Mouse (Mus musculus) gastrocnemius, postnatal 4 days (tissue): ENCODE results near the gene Btbd18. TPM values are rescaled to one million over a fixed set of nuclear protein-coding genes. Genes with fewer than 3 reads are reported as not detected.
"Not testable (repeated sequence)": the region's sequence is repeated elsewhere in the genome, so short reads cannot be mapped to it uniquely, and the experiment has no call there.

Experiments used
- DNase-seq, 2 experiments: peaks; one replicate each; pipeline ENCODE4 v3.0.0; 2021 to 2022; ENCODE audit warnings: low spot score in 2 of 2, mixed read lengths in 2 of 2
- total RNA-seq, 2 experiments: library from RNA; stranded (reverse); gene quantifications; 2 replicates each; pipeline ENCODE4 v1.2.3; 2021

The Btbd18 gene
- total RNA-seq, 2 experiments from 2014 or later = 0.08 TPM; not detected in 1

DNA sequence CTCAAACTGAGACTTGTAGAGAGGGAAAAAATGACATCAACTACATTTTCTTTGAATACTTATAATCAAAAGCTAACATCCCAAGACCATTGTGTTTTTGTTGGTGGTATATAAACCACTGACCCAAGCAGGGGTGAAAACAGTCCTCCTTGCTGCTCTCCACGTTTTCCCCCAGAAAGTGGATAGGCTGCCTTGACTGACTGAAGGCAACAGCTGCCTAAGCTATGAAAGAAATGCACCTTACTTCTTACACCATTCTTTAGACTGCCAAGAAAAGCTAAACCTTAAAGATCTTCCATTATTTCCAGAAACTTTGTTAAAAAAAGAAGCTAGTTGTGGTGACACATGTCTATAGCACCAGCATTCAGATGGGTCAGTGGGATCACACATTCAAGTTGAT, 12.7 kb upstream of the Btbd18 start:
- no peak for DNase-seq

DNA sequence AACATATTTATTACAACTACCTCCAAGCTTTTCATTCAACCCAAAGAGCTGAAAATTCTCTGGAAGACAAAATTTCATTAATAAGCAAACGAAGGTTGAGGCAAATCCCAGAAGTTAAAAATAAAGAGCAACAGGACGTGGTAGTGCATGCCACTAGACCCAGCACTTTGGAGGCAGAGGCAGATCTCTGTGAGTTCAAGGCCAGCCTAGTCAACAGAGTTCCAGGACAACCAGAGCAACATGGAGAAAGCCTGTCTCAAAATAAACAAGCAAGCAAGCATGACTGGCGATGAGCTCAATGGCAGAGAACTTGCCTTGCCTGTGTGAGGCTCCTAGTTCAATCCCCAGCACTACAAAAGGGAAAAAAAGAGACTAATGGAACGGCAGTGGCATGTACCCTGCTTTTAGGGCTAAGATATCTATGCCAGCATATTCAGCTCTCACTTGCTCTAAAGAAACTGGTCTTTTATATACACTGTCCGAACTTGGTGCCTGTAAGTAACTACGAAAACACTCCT, 11.8 kb upstream of the Btbd18 start:
- no peak for DNase-seq

DNA sequence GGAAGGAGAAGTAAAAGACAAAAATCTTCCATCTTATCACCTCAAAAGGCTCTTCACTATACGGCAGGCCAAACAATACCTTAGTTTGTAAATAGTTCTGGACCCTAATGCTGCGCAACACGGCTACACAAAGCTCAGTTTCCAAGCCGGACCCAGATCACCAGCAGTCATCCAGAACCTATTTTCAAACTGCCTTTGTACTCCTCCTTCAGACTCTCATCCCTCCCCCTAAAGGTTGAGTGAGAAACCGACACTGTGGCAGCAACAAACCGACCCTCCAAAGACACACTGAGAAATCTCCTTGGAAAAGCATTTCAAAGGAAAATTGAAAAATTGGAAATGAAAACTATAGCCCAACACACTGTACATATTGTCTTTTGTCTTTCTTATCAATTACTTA, 10.5 kb upstream of the Btbd18 start:
- DNase-seq = no peak

DNA sequence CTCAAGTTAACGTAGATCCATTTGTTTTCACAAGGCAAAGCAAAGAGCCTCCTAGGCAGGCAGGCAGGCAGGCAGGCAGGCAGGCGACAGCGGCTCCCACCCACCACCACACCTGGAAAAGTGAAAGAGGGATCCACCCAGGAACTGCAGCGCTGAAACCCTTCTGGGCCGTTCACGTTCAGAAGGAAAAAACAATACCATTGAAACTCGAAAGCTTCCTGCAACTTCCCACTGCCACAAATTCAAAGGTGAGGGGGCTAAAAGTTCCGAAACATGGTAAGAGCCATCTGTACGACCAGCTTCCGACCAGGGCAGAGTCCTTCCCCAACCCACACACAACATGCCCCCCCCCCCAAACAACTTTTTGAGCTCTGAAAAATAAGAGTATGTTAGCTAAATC, 9.2 kb upstream of the Btbd18 start:
- no peak for DNase-seq

DNA sequence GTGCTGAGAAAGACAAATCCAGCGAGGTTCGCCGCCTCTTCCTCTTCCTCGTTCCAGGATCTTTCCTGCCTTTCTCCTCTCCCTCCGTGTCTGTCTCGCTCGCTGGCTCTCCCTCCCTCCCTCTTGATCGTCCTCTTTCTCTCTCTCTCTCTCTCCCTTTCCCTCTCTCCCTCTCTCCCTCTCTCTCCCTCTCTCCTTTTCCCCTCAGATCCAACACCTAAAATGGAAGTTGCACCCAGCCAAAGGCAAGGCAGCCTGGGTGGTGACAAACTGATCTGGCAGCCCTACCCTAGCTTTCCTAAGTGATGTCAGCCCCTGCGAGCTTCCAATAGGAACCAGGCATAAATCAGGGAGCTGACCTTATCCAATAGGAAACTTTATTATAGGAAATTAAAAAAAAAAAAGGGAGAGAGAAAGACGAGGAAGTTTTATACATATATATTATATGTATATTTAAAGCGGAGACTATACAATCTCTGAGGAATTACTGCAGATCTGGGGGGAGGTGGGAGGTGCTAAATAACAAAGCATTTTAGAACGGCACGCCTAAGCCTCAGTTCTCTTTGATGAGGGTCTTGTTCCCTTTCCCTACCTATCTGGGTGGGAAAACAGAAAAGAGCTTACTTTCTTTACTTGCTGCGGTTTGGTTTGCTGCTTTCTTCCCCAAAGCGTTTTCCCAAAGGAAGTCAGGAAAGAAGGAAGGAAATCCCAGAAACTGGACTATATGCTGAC, 8.2 kb upstream of the Btbd18 start, which contains the start of gene Ctnnd1:
Gene Ctnnd1 (minus strand): TSS at position 302 of the 732 bp plus-strand sequence.
- peak; percentile 65 to 78 for DNase-seq

DNA sequence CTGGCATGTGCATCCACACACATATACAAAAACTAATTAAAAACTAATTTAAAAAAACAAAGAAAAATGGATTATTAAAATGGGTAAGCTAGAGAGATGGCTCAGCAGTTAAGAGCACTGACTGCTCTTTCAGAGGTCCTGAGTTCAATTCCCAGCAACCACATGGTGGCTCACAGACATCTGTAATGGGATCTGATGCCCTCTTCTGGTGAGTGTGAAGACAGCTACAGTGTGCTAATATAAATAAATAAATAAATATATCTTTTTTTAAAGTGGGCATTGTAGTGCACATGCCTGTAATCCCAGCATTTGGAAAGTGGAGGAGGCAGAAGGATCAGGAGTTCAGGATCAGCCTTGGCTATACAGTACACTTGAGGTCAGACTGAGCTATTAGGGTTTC, 5.5 kb upstream of the Btbd18 start:
- DNase-seq = no peak

DNA sequence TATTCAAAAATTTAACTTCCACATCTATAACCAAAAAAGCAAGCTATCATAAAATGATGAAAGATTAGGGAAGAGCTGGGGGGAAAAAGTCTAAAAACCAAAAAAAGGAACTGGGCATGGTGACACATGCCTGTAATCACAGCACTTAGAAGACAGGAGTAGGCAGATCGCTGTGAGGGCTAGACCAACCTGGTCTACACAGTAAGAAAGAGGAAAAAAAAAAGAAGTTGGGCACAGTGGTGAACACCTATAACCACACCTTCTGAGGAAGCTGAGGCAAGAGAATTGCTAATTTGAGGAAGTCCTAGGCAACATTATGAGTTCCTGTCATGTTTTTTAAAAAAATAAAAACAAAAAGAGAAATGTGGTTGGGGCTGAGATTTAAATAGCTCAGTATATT, 3.0 kb upstream of the Btbd18 start:
- no peak for DNase-seq

DNA sequence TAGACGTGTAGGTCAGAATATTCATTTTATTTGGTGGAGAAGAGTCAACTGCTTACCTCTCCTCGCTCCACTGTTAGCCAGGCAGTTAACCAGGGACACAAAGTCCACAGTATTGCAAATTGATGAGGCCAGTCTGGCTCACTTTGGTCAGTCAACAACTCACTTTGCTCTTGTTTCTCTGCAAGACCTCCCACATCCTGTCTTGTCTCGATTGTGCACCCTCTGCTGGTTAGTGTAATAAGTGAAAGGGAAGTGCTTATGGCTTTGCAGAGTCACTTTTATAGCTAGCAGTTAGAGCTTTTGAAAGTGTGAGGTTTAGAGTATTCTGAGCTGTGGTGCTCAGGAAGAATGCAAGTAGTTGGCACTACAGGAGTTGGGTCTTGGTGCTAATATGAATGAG, 1.4 kb downstream of the Btbd18 start:
- DNase-seq = no peak

DNA sequence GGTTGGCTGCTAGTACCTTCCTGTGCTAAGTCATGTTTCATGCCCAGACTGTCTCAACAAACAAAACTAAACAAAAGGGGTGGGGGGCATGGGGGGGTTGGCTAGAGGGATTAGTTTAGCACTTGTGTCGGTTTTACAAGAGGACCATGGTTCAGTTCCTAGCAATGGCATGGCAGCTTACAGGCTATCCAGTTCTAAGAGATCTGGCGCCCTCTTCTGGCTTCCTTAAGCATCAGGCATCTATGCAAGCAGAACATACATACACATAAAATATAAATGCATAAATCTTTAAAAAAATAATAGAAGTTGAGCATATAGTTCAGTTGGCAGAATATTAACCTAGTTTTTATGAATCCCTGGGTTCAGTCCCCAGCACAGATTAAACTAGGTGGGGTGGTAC, 4.0 kb downstream of the Btbd18 start:
- DNase-seq = peak in 1 of 2 experiments; percentile 25

DNA sequence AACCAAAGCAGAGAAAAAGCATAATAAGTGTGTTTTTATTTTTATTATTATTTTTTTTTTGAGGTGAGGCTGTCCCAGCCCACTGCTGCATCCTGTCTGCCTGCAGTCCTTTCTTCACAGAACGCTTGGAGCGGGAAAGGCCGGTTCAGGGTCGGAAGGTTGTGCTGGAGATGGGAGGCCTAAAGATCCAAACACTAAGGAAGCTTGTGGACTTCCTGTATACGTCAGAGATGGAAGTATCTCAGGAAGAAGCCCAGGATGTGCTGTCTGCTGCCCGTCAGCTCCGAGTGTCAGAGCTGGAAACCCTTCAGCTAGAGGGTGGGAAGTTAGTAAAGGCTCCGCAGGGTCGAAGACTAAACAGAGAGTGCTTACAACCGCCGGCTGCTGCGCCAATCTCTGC, 7.2 kb downstream of the Btbd18 start:
- no peak for DNase-seq

DNA sequence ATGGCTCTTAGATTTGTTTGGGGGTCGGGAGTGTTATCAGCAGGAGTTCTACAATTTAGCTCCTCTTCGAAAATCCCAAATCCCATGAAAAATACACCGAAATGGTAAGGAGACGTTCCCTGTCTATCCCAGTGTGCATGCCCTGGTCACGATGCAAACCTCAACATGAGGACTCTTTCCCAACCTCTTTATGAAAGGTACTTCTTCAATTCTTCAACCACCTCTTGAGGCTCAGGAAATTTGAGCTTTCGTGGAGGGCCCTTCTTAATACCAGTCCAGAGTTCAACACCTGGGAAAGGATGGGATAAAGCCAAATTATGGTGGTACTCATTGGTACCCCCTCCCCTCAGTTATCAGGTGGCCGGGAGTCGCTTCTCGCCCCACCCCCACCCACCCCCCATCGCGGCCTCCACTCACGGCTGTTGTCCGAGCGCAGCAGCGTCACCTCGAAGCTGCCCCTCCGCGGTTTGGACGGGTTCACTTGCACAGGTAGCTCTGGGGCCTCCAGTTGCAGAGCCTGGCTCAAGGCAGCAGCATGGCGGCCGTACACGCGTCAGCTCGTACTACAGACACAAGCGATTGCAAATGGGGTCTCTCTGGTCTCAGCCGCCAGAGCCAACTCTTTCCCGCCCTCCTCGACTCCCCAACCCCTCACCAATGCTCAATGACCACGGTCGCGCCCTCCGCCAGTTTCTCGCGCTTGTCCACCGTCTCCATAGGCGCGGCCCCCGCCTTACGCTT, 11.1 kb downstream of the Btbd18 start:
- peak in 1 of 2 experiments; percentile 33 for DNase-seq

DNA sequence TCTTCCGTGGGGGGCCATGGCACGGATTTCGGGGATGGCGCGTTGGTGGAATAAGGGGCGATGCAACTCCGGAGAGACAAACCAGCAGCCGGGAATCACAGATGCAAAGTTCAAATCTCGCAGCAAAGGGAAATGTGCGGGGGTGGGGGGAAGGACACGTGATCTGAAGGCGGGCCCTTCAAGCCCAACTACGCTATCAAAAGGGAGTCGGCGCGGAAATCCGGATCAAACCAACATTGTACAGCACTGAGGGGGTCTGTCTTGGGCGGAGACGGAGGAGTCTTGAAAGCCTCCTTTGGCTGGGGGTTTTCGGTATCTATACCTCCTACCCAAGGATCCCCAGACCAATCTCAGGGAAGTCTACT, 11.7 kb downstream of the Btbd18 start, which contains the start of gene Selenoh:
Gene Selenoh (minus strand): TSS at position 202 of the 365 bp plus-strand sequence.
- peak; percentile 72 to 84 for DNase-seq

DNA sequence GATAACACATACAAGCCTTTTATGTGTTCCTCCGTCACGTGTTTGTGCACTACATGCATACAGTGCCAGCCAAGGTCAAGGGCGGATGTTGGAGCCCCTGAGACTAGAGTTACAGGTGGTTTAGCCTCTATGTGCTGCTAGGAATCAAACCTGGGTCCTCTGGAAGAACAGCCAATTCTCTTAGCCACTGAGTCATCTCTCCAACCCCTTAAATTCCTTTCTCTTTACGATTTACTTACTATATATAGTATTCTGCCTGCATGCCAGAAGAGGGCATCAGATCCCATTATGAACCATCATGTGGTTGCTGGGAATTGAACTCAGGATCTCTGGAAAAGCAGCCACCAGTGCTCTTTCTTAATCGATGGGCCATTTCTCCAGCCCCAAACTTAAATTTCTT, 12.7 kb downstream of the Btbd18 start:
- DNase-seq = not testable (repeated sequence)

DNA sequence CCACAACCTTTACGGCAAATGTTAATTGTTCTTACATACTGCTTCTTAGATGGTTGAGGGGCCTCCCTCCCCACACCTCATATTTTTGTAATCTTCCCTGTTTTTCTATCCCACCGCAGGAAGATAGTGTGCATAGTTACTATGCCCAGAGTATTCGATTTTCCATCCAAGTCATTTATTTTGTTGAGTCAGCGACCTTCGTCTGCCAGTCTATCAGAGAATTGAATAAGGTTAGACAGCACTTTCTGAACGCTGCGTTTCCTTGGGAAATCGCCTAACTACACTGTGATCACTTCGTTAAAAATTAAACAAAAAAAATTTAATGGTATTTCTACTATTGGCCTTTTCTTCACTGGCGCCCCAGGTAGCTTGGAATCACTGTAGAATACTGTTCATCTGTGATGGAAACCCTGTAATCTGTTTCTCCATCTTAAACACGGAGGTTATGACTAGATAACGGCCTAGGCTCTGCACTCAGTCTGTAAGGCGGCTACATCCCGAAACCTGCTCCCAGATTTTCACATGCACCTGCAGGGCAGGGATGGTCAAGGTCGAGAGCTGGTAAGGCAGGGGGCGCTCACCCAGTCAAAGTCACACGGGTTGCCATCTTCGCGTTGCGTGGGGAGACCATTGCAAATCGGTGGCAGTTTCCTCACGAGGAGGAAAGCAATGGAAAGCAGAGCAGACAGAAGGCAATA, 18.5 kb downstream of the Btbd18 start:
- DNase-seq = no peak

DNA sequence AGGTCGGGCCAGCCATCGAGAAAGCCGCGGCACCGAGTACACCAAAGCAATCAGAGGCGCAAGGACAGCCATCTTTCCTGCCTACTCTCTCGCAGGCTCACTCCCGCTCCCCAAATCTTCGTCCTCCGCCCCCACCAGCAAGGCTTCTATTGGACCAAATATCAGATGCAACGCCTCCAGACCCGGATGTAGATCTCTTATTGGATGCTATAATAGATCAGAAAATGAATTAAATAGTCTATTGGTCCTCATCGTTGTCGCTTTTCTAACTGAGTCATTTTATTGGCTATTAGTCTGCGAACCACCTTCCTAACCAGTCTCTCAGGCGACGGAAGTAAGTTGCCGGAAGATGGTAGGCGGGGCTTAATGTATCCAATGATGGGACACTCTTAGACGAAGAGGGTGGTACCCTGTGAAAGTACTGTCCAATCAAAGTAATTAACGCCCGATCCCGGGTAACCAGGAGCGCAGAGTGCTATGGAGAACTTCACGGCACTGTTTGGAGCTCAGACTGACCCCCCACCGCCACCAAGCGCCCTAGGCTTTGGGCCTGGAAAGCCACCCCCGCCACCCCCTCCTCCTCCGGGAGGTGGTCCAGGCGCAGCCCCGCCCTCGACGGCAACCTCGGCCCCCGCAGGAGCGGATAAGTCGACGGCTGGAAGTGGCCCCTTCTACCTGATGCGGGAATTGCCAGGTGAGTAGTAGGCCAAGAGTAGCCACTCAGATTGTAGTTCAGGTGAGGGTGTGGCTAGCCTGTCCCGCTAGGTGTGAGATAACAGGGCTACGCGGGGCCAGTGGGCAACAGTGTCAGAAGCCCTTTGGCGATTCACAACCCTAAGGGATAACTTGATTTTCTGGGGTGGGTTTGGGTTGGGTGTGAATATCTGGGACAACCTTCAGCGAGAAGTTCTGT, 19.3 kb downstream of the Btbd18 start, which contains the start of the genes Gm28635 and Med19:
Gene Gm28635 (minus strand): TSS at position 74 of the 913 bp plus-strand sequence.
Gene Med19 (plus strand): TSS at position 435 of the 913 bp plus-strand sequence.
- DNase-seq = peak; percentile 63 to 88

DNA sequence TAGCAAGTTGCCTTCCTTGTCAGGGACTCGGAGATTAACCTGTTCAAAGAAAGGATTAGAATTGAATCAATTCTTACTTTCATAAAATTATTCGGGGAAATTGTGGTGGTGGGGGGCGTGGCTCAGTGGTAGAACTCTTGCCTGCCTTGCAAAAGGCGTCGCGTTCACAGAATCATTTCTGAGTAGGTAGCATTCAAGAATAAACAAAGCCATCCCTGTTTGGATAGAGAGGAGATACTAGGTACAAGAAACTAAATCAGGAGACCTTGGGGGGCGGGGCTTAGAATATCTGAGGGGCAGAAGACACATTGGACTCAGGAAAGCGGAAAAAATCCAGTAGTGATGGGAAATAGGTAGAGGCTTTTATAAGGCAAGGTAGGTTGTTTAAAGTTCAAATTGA, 20.1 kb downstream of the Btbd18 start, which contains the start of gene Tmx2:
Gene Tmx2 (minus strand): TSS at position 125 of the 400 bp plus-strand sequence.
- no peak for DNase-seq

DNA sequence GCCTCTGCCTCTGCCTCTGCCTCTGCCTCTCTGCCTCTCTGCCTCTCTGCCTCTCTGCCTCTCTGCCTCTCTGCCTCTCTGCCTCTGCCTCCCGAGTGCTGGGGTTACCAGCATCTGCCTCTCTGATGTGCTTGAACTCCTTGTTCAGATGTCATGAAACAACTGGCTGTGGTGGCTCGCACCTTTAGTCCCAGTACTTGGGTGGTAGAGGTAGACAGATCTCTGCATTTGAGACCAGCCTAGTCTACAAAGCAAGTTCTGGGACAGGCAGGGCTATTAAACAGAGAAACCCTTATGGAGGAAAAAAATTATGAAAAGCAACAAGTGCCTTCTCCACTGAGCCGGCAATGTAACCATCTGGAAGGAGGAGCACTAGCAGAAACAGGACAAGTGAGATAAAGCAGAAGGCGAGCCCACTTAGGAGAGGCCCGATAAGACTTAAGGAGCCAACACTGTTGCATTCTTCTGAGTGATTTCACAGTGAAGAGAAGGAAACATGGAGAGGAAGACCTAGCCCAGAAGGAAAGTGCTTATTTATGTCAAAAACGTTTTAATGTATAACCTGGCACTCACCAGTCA, 23.8 kb downstream of the Btbd18 start:
- no peak for DNase-seq

DNA sequence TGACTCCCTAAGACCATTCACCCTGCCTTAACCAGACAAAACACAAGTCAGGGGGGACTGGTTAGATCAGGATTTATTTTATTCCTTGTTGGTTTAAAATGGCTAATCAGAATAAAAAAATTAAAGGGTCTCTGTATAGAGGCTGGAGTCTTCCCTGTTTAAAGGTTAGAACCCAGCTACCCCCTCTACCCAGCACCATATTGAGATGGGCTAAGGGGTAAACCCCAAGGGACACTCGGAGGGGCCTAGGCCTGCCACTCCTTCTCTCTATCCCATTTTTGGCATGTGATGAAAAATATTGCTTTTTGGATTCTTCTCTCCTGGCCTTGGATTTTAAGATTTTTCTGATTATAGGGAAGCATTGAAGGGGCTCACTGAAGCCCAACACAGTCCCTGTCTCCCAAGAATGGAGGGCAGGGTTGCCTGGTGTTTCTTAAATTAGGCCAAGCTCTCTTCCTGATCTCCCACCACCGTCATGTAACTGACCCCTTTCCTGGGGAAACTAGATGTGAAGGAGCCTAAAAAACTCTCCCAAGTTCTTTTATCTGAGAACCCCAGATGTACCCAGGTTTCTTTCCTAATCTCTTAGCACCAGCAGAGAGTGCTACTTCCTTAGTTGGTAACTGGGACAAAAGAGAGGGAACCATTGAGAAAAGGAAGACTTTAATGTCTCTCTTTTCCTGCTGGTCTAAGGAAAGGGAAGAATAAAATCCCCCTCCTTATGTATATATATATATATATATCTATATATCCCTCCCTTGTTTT, 29.4 kb downstream of the Btbd18 start:
- no peak for DNase-seq

DNA sequence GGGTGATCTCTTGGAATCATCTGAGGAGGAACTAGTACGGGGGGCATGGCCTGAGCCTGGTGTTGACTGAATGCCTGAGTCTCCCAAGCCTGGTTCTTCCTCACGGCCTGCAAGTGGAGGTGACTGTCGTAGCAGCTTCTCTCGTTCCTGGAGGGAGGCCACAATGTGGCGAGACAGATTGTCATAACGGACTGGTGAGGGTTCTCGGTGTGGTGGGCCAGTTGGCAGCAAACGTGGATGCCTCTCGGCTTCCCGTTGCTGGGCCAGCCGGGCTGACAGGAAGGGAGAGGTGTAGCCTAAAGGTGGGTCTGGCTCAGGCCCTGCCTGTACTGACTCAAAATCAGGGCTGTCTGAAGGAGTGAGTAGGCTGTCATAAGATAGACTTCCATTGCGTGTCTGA, 31.2 kb downstream of the Btbd18 start:
- DNase-seq = no peak
